Mouse (Mus musculus) spleen, postnatal 14 days (tissue): ENCODE results near the gene Setd3.
A peak's percentile ranks its signal among the peaks of the same experiment; 100 is the strongest.

Source experiments
- DNase-seq, 2 experiments: peaks; one replicate each; pipeline ENCODE4 v3.0.0; 2021 to 2022; ENCODE audit warnings: low spot score in 2 of 2

Gene Setd3

DNA sequence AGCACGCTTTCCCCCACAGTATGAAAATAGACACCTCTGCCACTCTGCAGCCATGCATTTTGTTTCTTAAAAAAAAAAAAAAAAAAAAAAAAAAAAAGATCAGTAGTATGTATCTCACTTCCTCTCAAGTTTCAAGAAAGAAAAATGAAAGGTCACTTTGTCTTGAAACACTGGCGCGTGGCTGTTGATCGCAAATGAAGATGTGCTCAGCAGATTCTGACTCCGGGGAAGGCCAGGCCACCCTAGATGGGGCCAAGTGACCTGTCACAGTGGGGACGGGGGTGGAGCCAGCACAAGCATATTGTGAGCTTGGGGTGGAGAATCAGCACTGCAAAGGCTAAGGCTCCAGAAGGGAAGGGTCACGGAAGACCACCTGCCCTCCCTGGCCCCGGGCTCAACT is 24.8 kb upstream of the Setd3 start:
- DNase-seq, result no peak

DNA sequence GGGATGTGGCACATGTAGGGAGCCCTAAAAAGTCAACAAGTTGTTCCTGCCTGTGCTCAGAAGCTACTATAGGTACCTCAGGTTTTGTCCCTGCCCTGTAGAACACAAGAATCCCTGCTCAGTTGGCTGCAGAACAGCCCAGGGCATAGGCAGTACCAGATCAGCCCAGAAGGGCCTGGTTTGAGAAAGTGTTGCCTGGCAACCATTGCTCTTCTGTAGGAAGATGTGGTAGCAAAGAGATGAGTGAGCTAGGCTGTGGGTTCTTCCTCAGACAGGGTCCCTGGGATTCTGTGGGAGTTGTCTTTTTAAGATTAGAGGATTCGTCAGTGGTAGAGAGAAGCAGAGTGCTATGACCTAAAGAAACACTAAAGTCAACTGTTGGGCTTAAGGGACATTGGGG is 21.0 kb upstream of the Setd3 start:
- no peak for DNase-seq

DNA sequence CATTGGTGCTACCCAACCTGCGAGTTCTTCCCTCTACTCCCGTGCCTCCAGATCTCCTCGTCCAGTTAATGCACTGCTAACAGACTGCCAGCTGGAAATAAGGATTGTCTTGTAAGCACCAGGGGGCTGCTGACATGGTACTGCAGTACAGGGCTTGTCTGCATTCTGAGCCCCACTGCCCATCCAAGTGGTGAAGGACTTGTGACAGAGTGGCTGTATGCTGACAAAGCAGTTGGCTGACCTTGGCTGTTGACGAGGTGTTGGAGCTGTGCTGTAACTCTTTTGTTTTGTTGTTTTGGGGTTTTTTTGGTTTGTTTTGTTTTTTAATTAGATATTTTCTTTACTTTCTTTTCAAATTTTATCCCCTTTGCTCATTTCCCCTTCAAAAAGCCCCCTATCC is 19.3 kb upstream of the Setd3 start:
- DNase-seq, result no peak

DNA sequence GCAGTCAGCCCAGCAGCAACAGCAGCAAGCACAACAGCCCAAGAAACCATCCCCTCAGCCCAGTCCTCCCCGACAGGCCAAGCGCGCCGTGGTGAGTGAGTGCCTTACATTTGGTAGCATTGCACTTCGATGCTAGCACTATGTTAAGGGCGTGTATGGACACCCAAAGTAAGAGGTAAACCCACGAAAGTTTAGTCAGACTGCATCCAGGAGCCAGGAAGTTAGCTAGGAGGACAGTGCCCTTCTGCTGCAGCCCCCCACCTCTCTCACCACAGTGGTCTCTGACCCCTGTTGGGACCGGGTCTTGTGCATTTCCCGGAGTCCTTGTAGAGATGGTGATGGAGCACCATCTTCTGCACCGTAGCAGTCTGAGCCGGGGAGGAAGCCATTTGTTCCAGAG is 16.6 kb upstream of the Setd3 start:
- no peak for DNase-seq

DNA sequence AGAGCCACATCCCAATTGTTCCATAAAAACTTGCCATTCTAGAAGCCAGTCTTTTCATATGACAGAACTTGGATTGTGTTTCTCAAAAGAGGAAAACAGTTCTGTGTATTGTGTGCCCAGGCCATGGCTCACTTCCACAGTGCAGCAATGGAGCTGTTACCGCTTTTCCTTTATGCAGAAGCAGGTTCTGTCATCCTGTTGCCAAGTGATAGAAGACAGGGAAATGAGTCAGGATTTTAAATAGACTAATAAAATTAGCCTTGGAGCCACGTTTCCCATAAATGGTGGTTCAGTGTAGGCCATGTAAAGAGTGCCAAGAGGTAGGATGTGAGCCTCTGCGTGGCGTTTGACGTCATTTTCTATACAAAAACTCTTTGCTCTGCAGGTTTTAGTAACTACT is 14.8 kb upstream of the Setd3 start:
- no peak for DNase-seq

DNA sequence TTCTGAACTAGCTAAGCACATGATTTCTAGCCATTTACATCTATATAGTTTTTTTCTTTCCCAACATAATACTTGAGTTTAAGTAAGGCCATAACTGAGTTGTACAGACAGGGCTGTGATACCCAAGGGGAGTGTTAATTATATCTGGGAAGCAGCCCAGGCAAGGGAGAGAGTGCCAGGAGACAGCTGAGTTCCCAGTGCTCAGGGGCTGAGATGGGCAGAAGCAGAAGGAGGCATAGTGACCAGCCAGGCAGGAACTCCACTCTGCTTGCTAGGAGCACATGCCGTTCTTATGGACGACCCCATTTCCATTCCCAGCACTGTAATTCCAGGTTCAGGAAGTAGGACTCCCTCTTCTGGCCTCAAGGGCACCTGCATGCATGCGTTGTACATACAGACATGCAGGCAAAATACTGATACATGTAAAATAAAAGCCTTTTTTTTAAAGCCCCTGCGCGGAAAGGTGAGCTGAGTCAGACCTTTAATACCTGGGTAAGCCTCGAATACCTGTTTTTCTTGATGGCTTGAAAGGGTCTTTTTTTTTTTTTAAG is 8.5 kb upstream of the Setd3 start:
- DNase-seq, result no peak

DNA sequence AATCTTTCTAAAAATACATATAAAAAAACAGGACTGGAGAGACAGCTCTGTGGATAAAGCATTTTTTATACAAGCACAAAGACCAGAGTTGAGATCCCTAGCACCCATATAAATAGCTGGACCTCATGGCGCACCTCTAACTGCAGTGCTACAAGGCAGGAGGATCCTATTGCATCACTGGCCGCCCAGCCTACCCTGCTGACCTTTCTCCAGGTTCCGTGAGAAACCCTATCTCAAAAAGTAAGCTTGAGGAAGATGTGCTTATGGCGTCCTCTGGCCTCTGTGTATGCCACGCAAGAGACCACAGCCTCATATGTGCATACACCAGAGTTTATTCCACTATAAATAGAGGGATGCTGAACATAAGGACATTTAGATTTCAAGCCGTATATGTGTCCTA is 2.6 kb upstream of the Setd3 start:
- DNase-seq, result no peak

DNA sequence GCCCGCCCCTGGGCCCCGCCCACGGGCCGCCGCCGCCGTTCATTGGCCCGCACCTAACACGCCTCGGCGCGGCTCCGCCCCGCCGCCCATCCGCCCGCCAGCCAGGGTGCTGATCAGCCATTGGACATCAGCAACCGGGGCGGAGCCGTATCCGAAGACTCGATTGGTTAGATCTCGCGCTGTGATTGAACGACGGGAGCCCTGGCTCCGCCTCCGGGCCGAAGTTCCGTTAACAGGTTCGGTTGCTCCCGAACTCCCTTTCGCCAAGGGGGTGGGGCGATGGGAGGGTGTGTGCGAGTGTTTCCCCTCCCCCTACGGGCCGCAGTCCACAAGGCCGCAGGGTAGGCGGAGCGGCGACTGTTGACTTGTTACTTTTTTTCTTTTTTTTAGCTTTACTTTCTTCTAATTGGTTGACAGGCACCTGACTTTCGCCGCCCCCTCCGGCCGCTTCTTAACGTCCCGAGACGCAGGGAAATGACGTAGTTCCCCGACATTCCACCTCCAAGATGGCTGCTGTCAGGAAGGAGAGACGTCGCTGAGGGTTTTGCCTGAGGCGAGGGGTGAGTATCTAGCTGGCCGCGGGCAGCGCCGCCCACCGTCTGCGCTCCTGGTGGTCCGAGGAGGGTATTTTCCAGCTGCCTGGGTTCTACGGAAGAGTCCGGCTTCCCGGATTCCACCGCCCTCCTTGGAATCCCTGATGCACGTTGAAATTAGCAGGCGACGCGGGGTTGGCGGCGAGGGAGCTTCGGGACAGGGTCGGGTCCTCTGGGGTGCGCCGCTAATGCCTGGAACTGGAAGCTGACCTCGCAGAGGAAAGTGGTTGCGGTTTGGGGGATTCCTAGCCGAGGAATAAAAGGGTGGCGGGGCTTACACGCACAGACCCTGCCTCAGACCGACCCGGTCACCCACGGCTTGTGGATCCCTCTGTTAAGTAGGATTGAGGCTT is 480 bp upstream of the Setd3 start, which contains the start of gene Ccnk:
Ccnk (plus strand) TSS at position 259 of the 946 bp plus-strand sequence.
- peak; percentile 95 to 96 for DNase-seq

DNA sequence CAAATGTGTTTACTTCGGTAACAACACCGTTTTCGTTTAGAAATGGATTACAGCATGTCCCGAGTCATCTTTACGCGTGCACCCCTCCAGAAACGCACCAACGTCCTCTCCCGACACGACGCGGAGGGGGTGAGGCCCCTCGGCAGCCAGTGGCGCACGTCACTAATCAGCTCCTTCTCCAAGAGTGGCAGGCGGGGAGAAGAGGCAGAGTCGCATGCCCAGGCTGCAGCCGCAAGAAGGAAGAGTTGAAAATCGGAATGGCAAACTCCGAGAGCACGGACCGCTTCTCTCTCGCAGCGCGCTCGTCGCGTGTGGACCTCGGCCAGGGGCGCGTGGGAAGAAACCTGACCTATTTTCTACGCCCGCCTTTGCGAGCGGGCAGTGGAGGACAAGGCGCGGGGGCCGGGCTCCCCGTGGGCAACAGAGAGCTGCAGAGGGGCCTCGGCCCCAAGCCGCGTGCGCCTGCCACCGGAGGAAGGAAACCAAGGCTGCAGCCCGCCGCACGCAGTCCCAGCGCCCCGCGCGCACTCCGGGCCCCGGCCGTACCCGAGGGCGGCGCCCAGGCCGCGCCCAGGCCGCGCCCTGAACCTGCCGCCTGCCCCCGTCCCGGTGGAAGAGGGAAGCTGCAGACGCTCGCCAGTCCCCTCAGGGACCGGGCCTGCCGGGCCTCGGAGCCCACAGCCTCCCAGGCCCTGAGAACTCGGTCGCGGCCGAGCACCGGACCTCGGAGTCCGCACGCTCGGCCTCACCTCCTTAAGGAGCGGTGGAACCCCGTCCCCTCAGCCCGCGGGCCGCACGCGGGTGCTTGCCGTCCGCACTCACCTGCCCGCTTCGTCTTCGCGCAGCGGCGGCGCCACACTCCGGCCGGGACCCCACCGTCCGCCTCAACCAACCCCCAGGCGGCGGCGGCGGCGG is 526 bp downstream of the Setd3 start:
- DNase-seq, result peak; percentile 56 to 59

DNA sequence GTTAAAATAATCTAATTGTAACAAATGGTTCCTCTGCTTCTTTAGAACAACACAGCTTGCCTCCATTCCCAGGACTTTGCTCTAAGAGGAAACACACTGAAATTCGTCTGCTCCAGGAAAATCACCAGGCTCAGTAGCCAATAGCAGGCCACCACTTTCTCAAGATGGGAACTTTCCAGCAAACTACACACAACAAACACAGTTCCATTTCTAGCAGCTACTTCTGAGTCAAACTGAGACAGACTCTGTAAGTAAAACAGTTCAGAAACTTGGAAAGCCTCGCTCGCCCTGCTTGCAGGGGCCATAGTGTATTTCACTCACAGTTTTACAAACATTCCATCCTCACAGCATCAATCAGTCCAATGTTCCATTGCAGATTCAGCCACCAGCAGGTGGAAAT is 2.7 kb downstream of the Setd3 start:
- no peak for DNase-seq

DNA sequence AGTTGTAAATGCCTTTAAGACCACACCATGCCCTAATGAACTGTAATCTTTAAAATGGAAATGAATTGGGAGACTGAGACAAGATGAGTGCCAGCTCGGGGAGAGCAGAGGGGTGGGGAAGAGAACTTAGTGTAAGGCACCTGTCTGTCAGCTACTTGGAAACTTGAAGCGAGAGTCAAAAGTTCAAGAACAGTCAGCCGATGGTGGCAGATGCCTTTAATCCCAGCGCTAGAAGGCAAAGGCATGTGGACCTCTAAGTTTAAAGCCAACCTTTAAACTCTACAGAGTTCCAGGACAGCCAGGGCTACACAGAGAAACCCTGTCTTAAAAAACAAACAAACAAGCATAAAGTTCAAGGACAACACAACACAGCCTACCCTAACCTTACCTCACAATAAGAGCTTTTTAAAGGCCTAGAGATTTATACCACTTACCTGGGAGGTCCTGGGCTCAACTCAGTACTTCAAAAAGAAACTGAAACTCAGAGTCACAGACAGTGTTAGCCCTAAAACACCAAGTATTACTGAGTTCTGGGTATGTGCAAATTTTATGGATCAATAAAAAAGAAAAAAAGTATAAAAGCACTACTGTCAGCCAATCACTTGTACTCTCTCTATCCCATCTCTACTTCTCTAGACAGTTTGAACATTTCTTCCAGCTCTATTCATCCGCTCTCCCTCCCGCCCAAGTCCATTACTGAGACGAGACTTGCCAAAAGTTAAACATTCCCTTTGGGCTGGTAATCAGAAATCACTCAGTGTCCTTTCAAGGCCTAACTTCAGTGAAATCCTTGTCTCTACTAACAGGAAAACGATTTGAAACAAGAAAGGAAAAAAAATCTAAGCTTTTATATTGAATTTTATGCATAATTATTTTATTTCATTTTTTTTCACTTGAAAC is 4.3 kb downstream of the Setd3 start:
- no peak for DNase-seq

DNA sequence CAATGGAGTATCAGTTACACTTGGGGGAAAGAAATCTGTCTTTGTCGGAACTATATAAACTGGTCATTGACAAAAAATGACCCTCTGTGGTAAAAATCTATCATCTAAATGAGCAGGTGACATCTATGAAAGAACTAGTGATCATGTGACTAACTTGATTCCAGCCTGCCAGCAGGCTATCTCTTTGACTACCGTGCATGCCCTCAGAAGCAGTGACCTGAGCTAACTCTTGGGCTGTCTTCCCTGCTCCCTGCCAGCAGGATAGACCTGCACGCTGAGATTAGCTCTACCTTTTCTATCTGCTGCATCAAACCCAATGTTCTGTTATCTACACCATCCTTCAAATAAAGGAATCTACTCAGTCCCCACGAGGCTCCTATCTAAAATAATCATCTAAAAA is 6.5 kb downstream of the Setd3 start:
- DNase-seq, result no peak

DNA sequence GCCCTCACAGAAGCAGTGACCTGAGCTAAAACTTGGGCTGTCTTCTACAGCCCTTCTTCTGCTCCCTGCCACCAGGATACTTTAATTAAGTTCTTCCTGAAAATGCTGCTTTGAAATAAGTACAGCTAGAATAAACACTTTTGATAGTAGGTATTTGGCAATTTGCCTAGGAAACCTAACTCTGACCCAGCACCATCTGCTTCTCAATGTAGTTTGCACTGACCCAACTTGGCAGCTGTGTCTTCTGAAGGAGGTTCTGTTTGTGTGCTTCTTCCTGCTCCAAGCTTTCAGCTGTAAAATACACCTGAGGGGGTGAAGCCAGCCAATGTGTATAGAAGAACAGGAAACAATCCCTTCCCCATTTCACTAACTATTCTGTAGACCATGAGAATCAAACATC is 7.8 kb downstream of the Setd3 start:
- DNase-seq, result no peak

DNA sequence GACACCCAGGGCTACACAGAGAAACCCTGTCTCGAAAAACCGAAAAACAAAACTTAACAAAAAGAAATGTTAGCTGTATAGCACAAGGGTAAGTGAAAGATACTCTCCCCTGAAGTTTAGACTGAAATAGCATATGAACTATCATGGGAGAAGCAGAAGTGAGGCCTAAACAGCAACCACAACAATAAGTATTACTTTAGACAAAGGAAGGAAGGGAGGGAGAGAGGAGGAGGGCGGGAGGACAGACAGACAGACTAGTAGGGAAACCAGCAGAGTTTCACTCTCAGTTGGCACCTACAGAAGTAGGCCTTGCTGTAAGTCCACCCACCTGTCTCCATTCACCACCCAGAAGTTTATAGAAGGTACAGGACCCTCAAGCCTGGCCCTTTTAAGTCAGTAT is 8.6 kb downstream of the Setd3 start:
- DNase-seq, result no peak

DNA sequence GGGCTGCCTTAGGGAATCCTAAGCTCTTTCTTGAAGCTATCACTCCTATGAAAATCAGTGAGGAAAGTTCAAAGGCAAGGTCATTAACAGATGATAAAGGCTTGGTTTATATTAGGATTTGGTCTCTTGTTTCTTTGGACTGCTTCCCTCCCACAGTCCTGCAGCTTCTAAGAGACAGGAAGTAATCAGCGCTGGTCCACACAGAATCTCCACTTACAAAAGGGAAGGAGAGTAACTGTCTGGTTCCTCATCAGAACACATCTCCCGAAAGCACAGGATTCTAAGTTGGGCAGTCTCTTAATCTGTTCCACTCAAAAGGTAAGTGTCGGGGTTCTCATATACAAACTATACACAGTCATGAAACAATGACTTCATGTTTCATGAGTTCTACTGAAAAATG is 10.2 kb downstream of the Setd3 start:
- DNase-seq, result no peak

DNA sequence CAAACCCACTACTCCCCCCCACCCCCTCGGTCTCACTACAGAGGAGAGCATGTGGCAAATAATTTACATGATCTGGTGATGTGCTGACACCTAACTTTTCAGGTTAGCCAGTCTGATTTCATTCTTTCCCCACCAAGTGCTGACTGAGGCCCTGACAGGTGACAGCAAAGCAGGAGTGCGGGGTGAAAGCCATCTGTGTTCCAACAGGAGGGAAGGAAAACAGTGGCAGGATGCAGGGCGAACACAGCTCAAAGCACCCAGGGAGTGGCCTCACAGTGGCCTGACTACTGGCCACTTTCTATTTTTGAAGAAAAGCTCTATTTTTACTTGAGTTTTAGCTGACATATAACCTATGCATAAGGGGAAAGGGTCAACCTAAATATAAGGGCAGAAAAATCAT is 15.4 kb downstream of the Setd3 start:
- no peak for DNase-seq

DNA sequence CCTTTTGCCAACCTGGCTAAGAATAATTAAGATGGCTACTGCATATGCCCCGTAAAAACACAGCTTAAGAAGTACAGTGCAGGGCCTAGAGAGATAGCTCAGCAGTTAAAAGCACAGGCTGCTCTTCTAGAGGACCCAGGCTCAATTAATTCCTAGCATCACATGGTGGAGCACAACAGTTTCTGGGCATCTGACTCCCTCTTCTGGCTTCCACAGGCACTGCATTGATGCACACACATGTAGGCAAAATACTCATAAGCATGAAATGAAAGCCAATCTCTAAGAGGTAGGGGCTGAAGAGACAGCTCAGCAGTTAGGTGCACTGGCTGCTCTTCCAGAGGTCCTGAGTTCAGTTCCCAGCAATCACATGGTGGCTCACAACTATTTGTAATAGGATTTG is 17.1 kb downstream of the Setd3 start:
- DNase-seq, result no peak

DNA sequence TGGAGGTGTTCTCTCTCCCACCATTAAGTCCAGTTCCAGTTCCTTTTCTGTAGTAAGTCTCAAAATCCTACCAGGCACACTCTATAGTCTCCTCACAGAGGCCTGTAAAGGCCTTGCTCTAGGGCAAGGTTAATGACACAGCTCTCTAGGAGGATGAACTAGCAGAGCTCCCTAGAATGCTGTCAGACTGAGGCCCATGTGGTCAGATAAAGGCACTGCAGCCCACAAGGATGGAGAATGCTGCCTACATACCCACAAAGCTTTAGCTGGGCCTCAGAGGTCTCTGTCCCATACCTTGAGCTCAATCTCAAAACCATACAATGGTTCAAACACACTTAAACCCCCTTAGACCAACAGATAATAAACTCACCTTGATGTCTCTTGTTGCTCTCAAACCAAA is 19.3 kb downstream of the Setd3 start:
- DNase-seq, result no peak

DNA sequence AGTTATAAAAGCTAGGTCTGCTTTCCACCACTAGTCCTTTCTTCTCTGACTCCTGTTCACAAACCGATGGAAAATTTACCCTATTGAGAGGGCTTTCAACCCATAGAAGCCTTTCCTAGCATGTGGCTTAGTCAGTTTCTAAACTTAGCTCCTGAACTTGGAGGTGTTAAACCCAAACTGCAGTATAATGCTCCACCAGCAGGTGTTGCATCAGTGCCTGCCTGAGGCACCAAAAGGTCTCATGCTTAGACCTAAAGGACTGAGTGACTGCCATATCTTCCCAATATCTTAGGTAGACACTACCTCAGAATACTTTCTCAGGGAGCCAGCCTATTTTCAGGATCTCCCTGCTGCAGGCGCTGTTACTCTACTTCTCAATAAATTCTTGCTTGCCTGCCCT is 26.4 kb downstream of the Setd3 start:
- no peak for DNase-seq

DNA sequence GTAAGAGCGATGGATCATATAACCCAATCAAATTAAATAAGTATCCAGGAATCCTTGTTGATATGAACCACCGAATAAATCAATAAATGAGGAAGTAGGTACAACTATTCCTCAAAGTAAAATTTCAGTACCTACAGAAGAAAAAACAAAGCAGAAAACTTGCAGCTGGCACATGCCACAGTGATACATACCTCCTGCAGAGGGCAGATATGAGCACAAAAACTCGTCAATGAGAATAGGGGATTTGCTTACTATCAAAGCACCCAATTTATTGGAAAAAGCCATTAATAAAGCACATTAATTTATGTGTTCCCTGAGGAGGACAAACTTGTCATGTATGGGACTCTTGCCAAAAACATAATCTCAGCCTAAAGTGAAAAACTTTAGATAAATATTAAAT is 29.4 kb downstream of the Setd3 start:
- no peak for DNase-seq

DNA sequence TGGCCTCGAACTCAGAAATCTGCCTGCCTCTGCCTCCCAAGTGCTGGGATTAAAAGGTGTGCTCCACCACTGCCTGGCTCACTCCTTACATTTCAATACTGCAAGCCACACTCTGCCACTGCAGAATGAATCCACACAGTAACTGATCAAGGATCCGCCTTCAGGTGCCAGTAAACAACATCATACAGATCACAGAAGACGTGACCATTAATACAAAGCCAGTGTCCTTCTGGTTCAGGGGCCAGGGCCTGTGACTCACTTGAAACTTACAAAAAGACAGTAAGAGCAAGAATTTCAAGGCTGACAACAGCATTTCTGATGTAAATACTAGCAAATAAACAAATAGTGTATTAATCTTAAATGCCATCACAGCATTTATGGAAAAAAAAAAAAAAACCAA is 33.9 kb downstream of the Setd3 start:
- no peak for DNase-seq
